Mouse (Mus musculus): ENCODE measurements at regions not wholly inside any gene's neighbourhood (a gene's known extent, or its start where the extent isn't known, plus 50 kb on each side); places are given as distances from the start of the nearest gene placed in this dataset.

- Histone ChIP-seq H3K4me3 (replicated peaks; ENCODE audit: insufficient read depth, low read depth, low read length) (no peak overlapping the region), H3K27me3 (ENCODE audit: control insufficient read depth, insufficient read depth, low read length) (no peaks in the 10 kb centered on the region), H3K4me1 (ENCODE audit: control insufficient read depth, insufficient read depth, low read length) (no peaks in the 10 kb centered on the region), H3K27ac (ENCODE audit: insufficient read depth, low read length) (no peak overlapping the region)
- 69% methylated on average over 3 of the region's 3 CpGs for WGBS
- no peak for TF ChIP-seq POLR2A (IDR thresholded peaks at IDR 0.05; ENCODE audit: borderline replicate concordance, insufficient read depth, low read length)
- DNase-seq = no peak
Observed at GRCm38 (mm10) chr4:51597850-51598249, 381.4 kb downstream of the Cylc2 start.

- Histone ChIP-seq H3K4me3 (replicated peaks; ENCODE audit: insufficient read depth, low read depth, low read length) (no peak overlapping the region), H3K27ac (ENCODE audit: insufficient read depth, low read length) (no peak overlapping the region), H3K4me1 (ENCODE audit: control insufficient read depth, insufficient read depth, low read length) (no peaks in the 10 kb centered on the region), H3K27me3 (ENCODE audit: control insufficient read depth, insufficient read depth, low read length) (no peaks in the 10 kb centered on the region)
- no peak for TF ChIP-seq POLR2A (IDR thresholded peaks at IDR 0.05; ENCODE audit: borderline replicate concordance, insufficient read depth, low read length)
- no peak for TF ChIP-seq CTCF (IDR thresholded peaks at IDR 0.05; ENCODE audit: borderline replicate concordance, insufficient read depth, low read depth, low read length)
- WGBS = 78% methylated on average over 6 of the region's 6 CpGs
- DNase-seq = no peak
Observed at GRCm38 (mm10) chr4:51599984-51600747, 383.7 kb downstream of the Cylc2 start.

- H3K27ac ChIP-seq (ENCODE audit: insufficient read depth, low read length) = no peak overlapping the region
- H3K4me3 ChIP-seq (replicated peaks; ENCODE audit: insufficient read depth, low read depth, low read length) = no peak overlapping the region
- H3K4me1 ChIP-seq (ENCODE audit: control insufficient read depth, insufficient read depth, low read length) = no peaks in the 10 kb centered on the region
- TF ChIP-seq CTCF (IDR thresholded peaks at IDR 0.05; ENCODE audit: borderline replicate concordance, insufficient read depth, low read depth, low read length) = no peak
- no peak for TF ChIP-seq POLR2A (IDR thresholded peaks at IDR 0.05; ENCODE audit: borderline replicate concordance, insufficient read depth, low read length)
- 51% methylated on average over 3 of the region's 3 CpGs for WGBS
- no peak for DNase-seq
- H3K27me3 ChIP-seq (ENCODE audit: control insufficient read depth, insufficient read depth, low read length) = no peaks in the 10 kb centered on the region
Observed at GRCm38 (mm10) chr4:51627289-51627688, 410.8 kb downstream of the Cylc2 start.

GRCm38 (mm10) chr4:51633471-51633870, 417.0 kb downstream of the Cylc2 start:
- no peak overlapping the region for H3K4me3 ChIP-seq (replicated peaks; ENCODE audit: insufficient read depth, low read depth, low read length)
- no peaks in the 10 kb centered on the region for H3K4me1 ChIP-seq (ENCODE audit: control insufficient read depth, insufficient read depth, low read length)
- no peak overlapping the region for H3K27ac ChIP-seq (ENCODE audit: insufficient read depth, low read length)
- no peaks in the 10 kb centered on the region for H3K27me3 ChIP-seq (ENCODE audit: control insufficient read depth, insufficient read depth, low read length)
- TF ChIP-seq CTCF (IDR thresholded peaks at IDR 0.05; ENCODE audit: borderline replicate concordance, insufficient read depth, low read depth, low read length) = no peak
- TF ChIP-seq POLR2A (IDR thresholded peaks at IDR 0.05; ENCODE audit: borderline replicate concordance, insufficient read depth, low read length) = no peak
- no peak for DNase-seq
- WGBS = 92% methylated on average over 1 of the region's 1 CpGs

- Histone ChIP-seq H3K4me3 (replicated peaks; ENCODE audit: insufficient read depth, low read depth, low read length) (no peak overlapping the region), H3K27ac (ENCODE audit: insufficient read depth, low read length) (no peak overlapping the region), H3K4me1 (ENCODE audit: control insufficient read depth, insufficient read depth, low read length) (peaks cover 6% of the 10 kb centered on the region), H3K27me3 (ENCODE audit: control insufficient read depth, insufficient read depth, low read length) (no peaks in the 10 kb centered on the region)
- TF ChIP-seq POLR2A (IDR thresholded peaks at IDR 0.05; ENCODE audit: borderline replicate concordance, insufficient read depth, low read length) = no peak
- TF ChIP-seq CTCF (IDR thresholded peaks at IDR 0.05; ENCODE audit: borderline replicate concordance, insufficient read depth, low read depth, low read length) = no peak
- DNase-seq = peak in 1 of 2 experiments; percentile 13
- WGBS = 26% methylated on average over 2 of the region's 2 CpGs
Observed at GRCm38 (mm10) chr4:51657325-51657724, 440.8 kb downstream of the Cylc2 start.

- TF ChIP-seq POLR2A (IDR thresholded peaks at IDR 0.05; ENCODE audit: borderline replicate concordance, insufficient read depth, low read length) = no peak
- no peak for TF ChIP-seq CTCF (IDR thresholded peaks at IDR 0.05; ENCODE audit: borderline replicate concordance, insufficient read depth, low read depth, low read length)
- Histone ChIP-seq H3K4me3 (replicated peaks; ENCODE audit: insufficient read depth, low read depth, low read length) (no peak overlapping the region), H3K27me3 (ENCODE audit: control insufficient read depth, insufficient read depth, low read length) (no peaks in the 10 kb centered on the region), H3K4me1 (ENCODE audit: control insufficient read depth, insufficient read depth, low read length) (peaks cover 6% of the 10 kb centered on the region), H3K27ac (ENCODE audit: insufficient read depth, low read length) (no peak overlapping the region)
- DNase-seq = peak in 1 of 2 experiments; percentile 35
Observed at GRCm38 (mm10) chr4:51658286-51658685, 441.8 kb downstream of the Cylc2 start.

GRCm38 (mm10) chr4:51671516-51671915, 455.0 kb downstream of the Cylc2 start:
- 52% methylated on average over 2 of the region's 2 CpGs for WGBS
- DNase-seq = no peak
- Histone ChIP-seq H3K27ac (ENCODE audit: insufficient read depth, low read length) (no peak overlapping the region), H3K4me1 (ENCODE audit: control insufficient read depth, insufficient read depth, low read length) (no peaks in the 10 kb centered on the region), H3K4me3 (replicated peaks; ENCODE audit: insufficient read depth, low read depth, low read length) (no peak overlapping the region), H3K27me3 (ENCODE audit: control insufficient read depth, insufficient read depth, low read length) (no peaks in the 10 kb centered on the region)
- no peak for TF ChIP-seq CTCF (IDR thresholded peaks at IDR 0.05; ENCODE audit: borderline replicate concordance, insufficient read depth, low read depth, low read length)
- TF ChIP-seq POLR2A (IDR thresholded peaks at IDR 0.05; ENCODE audit: borderline replicate concordance, insufficient read depth, low read length) = no peak

- WGBS = 37% methylated on average over 1 of the region's 1 CpGs
- H3K27me3 ChIP-seq (ENCODE audit: control insufficient read depth, insufficient read depth, low read length) = no peaks in the 10 kb centered on the region
- TF ChIP-seq CTCF (IDR thresholded peaks at IDR 0.05; ENCODE audit: borderline replicate concordance, insufficient read depth, low read depth, low read length) (no peak), POLR2A (IDR thresholded peaks at IDR 0.05; ENCODE audit: borderline replicate concordance, insufficient read depth, low read length) (no peak)
- no peaks in the 10 kb centered on the region for H3K4me1 ChIP-seq (ENCODE audit: control insufficient read depth, insufficient read depth, low read length)
- no peak overlapping the region for H3K4me3 ChIP-seq (replicated peaks; ENCODE audit: insufficient read depth, low read depth, low read length)
- no peak overlapping the region for H3K27ac ChIP-seq (ENCODE audit: insufficient read depth, low read length)
- DNase-seq = peak in 1 of 2 experiments; percentile 10
Observed at GRCm38 (mm10) chr4:51674406-51674805, 457.9 kb downstream of the Cylc2 start.

Data from cerebellum, adult 2 months (tissue).